Comparison of ENCODE assay signal across 17 mouse cellular contexts in genomic region chr13:101175017-101175689, GRCm38 (mm10).
"Had no signal": no experiment of that assay in that cellular context is flagged by ENCODE, and none has a peak within 500 bp of the region (broad histone marks: within the 10 kb centered on the region; RNA-seq: fewer than 3 reads in every experiment).

No protein-coding gene starts in this region.

- H3K9me3 ChIP-seq: limb, embryonic 10.5 days; limb, embryonic 13.5 days; liver, embryonic 13.5 days; midbrain, embryonic 12.5 days; neural tube, embryonic 13.5 days had no signal

- H3K4me3 ChIP-seq: layer of hippocampus, adult 2 months; limb, embryonic 10.5 days; limb, embryonic 13.5 days; liver, embryonic 13.5 days; midbrain, embryonic 12.5 days; neural tube, embryonic 13.5 days had no signal

- H3K36me3 ChIP-seq: limb, embryonic 10.5 days; limb, embryonic 13.5 days; liver, embryonic 13.5 days; midbrain, embryonic 12.5 days; neural tube, embryonic 13.5 days had no signal

- H3K27me3 ChIP-seq: limb, embryonic 13.5 days; liver, embryonic 13.5 days; midbrain, embryonic 12.5 days; neural tube, embryonic 13.5 days had no signal

- DNase-seq: kidney, adult 2 months; kidney, postnatal 25 days; layer of hippocampus, adult 9-11 months; liver, embryonic 13.5 days; lung, adult 2 months; right cerebral cortex, adult 18-20 months; right cerebral cortex, postnatal 14 days; spleen, adult 18-20 months; thymus, adult 18-20 months; thymus, postnatal 36 days had no signal

- H3K27ac ChIP-seq: kidney, postnatal 0 days; layer of hippocampus, adult 2 months; limb, embryonic 10.5 days; limb, embryonic 13.5 days; liver, embryonic 13.5 days; macrophage; midbrain, embryonic 12.5 days; neural tube, embryonic 13.5 days had no signal

- H3K4me1 ChIP-seq: limb, embryonic 10.5 days; limb, embryonic 13.5 days; liver, embryonic 13.5 days; neural tube, embryonic 13.5 days had no signal

- H3K9ac ChIP-seq: limb, embryonic 13.5 days; liver, embryonic 13.5 days; midbrain, embryonic 12.5 days; neural tube, embryonic 13.5 days had no signal

- H3K4me2 ChIP-seq: limb, embryonic 13.5 days; liver, embryonic 13.5 days; midbrain, embryonic 12.5 days; neural tube, embryonic 13.5 days had no signal
